Mouse (Mus musculus): ENCODE data around the gene Asic2. TPM values are rescaled to one million over a fixed set of nuclear protein-coding genes. Genes with fewer than 3 reads are reported as not detected.

Gene Asic2
- total and polyA plus RNA-seq, 3 experiments = not detected

GRCm38 (mm10) chr11:81590911-81591310 lies 377.3 kb downstream of the Asic2 start:
- TF ChIP-seq JUND (IDR thresholded peaks at IDR 0.05; ENCODE audit: low read depth, low read length) = no peak
- no peak for TF ChIP-seq KAT2A (conservative IDR thresholded peaks at IDR 0.05; ENCODE audit: low read depth, low read length)
- TF ChIP-seq MYB (IDR thresholded peaks at IDR 0.05; ENCODE audit: low read depth, low read length) = no peak
- no peak for TF ChIP-seq EP300 (IDR thresholded peaks at IDR 0.05; ENCODE audit: low read depth in 1 of 2, low read length in 2 of 2)
- TF ChIP-seq RAD21 (IDR thresholded peaks at IDR 0.05; ENCODE audit: low read depth, low read length) = no peak
- TF ChIP-seq TBP (IDR thresholded peaks at IDR 0.05; ENCODE audit: low read depth, low read length) = no peak
- no peak overlapping the region for H3K27ac ChIP-seq (ENCODE audit: control insufficient read depth, low read depth, low read length)
- no peak overlapping the region for H3K9ac ChIP-seq (ENCODE audit: control insufficient read depth, low read depth, low read length, poor library complexity, severe bottlenecking)
- H3K36me3 ChIP-seq (ENCODE audit: control insufficient read depth in 1 of 2, insufficient read depth in 2 of 2, low read length in 2 of 2) = no peaks in the 10 kb centered on the region
- H3K4me3 ChIP-seq (ENCODE audit: control insufficient read depth in 1 of 2, insufficient read depth in 1 of 2, low read depth in 2 of 2, low read length in 2 of 2) = no peak overlapping the region
- H3K4me1 ChIP-seq (ENCODE audit: control insufficient read depth in 1 of 2, insufficient read depth in 2 of 2, low read length in 2 of 2) = no peaks in the 10 kb centered on the region
- H3K79me2 ChIP-seq (ENCODE audit: control insufficient read depth, insufficient read depth, low read length, poor library complexity) = no peaks in the 10 kb centered on the region
- H3K27me3 ChIP-seq (ENCODE audit: control insufficient read depth in 1 of 2, insufficient read depth in 2 of 2, low read length in 2 of 2) = no peaks in the 10 kb centered on the region
- DNase-seq (ENCODE audit: low read depth, low spot score) = no peak
- H3K9me3 ChIP-seq (replicated peaks; ENCODE audit: insufficient read depth, low read length) = no peaks in the 10 kb centered on the region

GRCm38 (mm10) chr11:81588630-81589029 lies 379.6 kb downstream of the Asic2 start:
- Histone ChIP-seq H3K79me2 (ENCODE audit: control insufficient read depth, insufficient read depth, low read length, poor library complexity) (no peaks in the 10 kb centered on the region), H3K27ac (ENCODE audit: control insufficient read depth, low read depth, low read length) (no peak overlapping the region), H3K4me1 (ENCODE audit: control insufficient read depth in 1 of 2, insufficient read depth in 2 of 2, low read length in 2 of 2) (no peaks in the 10 kb centered on the region), H3K9ac (ENCODE audit: control insufficient read depth, low read depth, low read length, poor library complexity, severe bottlenecking) (no peak overlapping the region), H3K9me3 (replicated peaks; ENCODE audit: insufficient read depth, low read length) (no peaks in the 10 kb centered on the region), H3K36me3 (ENCODE audit: control insufficient read depth in 1 of 2, insufficient read depth in 2 of 2, low read length in 2 of 2) (no peaks in the 10 kb centered on the region), H3K27me3 (ENCODE audit: control insufficient read depth in 1 of 2, insufficient read depth in 2 of 2, low read length in 2 of 2) (no peaks in the 10 kb centered on the region), H3K4me3 (ENCODE audit: control insufficient read depth in 1 of 2, insufficient read depth in 1 of 2, low read depth in 2 of 2, low read length in 2 of 2) (no peak overlapping the region)
- DNase-seq (ENCODE audit: low read depth, low spot score) = no peak
- no peak for TF ChIP-seq ETS1 (IDR thresholded peaks at IDR 0.05; ENCODE audit: low read depth, low read length)
- TF ChIP-seq UBTF (IDR thresholded peaks at IDR 0.05; ENCODE audit: borderline replicate concordance, insufficient read depth, low read depth, low read length) = no peak
- no peak for TF ChIP-seq TCF12 (IDR thresholded peaks at IDR 0.05; ENCODE audit: low read depth, low read length)
- 0 out of 6 replicates have a peak, but pooled peaks of 1 of the 3 experiments have one; percentile 3 for TF ChIP-seq CTCF (IDR thresholded peaks at IDR 0.05 in 2 of 3, conservative IDR thresholded peaks at IDR 0.05 in 1 of 3; ENCODE audit: control insufficient read depth in 1 of 3, insufficient read depth in 1 of 3, low read depth in 2 of 3, low read length in 3 of 3, poor library complexity in 1 of 3, severe bottlenecking in 1 of 3)
- TF ChIP-seq ZMIZ1 (IDR thresholded peaks at IDR 0.05; ENCODE audit: low read depth, low read length) = no peak

GRCm38 (mm10) chr11:81587942-81588341 lies 380.3 kb downstream of the Asic2 start:
- H3K4me1 ChIP-seq (ENCODE audit: control insufficient read depth in 1 of 2, insufficient read depth in 2 of 2, low read length in 2 of 2) = no peaks in the 10 kb centered on the region
- no peak for DNase-seq (ENCODE audit: low read depth, low spot score)
- TF ChIP-seq MYC (IDR thresholded peaks at IDR 0.05; ENCODE audit: low read depth, low read length) (no peak), SIN3A (IDR thresholded peaks at IDR 0.05; ENCODE audit: low read length) (no peak), MAFK (IDR thresholded peaks at IDR 0.05; ENCODE audit: borderline replicate concordance, low read depth, low read length) (no peak), POLR2AphosphoS5 (IDR thresholded peaks at IDR 0.05; ENCODE audit: borderline replicate concordance, low read depth, low read length) (no peak), GABPA (IDR thresholded peaks at IDR 0.05; ENCODE audit: low read depth, low read length) (no peak), SMC3 (IDR thresholded peaks at IDR 0.05; ENCODE audit: low read depth, low read length) (no peak), MAX (IDR thresholded peaks at IDR 0.05; ENCODE audit: low read length) (no peak)
- no peaks in the 10 kb centered on the region for H3K9me3 ChIP-seq (replicated peaks; ENCODE audit: insufficient read depth, low read length)
- H3K36me3 ChIP-seq (ENCODE audit: control insufficient read depth in 1 of 2, insufficient read depth in 2 of 2, low read length in 2 of 2) = no peaks in the 10 kb centered on the region
- H3K4me3 ChIP-seq (ENCODE audit: control insufficient read depth in 1 of 2, insufficient read depth in 1 of 2, low read depth in 2 of 2, low read length in 2 of 2) = no peak overlapping the region
- no peak overlapping the region for H3K27ac ChIP-seq (ENCODE audit: control insufficient read depth, low read depth, low read length)
- H3K79me2 ChIP-seq (ENCODE audit: control insufficient read depth, insufficient read depth, low read length, poor library complexity) = no peaks in the 10 kb centered on the region
- H3K27me3 ChIP-seq (ENCODE audit: control insufficient read depth in 1 of 2, insufficient read depth in 2 of 2, low read length in 2 of 2) = no peaks in the 10 kb centered on the region
- no peak overlapping the region for H3K9ac ChIP-seq (ENCODE audit: control insufficient read depth, low read depth, low read length, poor library complexity, severe bottlenecking)
